Mouse (Mus musculus): ENCODE measurements around the gene Grm5.

Gene Grm5

GRCm38 (mm10) chr7:88159542-88160241 is 575.7 kb downstream of the Grm5 start:
- no peak for DNase-seq (ENCODE audit: inconsistent ontology term)

DNA sequence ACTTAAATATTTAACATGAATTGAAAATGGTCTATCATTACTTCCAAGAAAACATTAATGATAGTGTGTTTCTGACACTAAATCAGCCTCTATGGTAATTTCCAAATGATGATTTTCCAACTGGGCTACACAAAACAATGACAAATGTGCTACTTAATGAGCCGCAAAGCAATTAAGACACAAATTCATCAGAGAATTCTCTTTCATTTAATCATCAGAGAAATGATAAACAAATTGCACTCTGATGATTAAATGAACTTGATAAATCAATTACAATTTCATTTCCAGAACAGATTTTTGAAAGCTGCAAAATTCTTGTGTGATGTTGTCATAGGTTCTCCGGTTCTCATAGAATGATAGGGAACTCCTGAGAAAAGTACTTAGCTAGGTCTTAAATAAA is 577.6 kb downstream of the Grm5 start:
- DNase-seq (ENCODE audit: inconsistent ontology term), result peak; percentile 87
